Mouse (Mus musculus) left cerebral cortex, adult 9 months (tissue): ENCODE data around the gene Ppm1n.
A peak's percentile ranks its signal among the peaks of the same experiment; 100 is the strongest.

Experiments used
- DNase-seq, 2 experiments: peaks; one replicate each; pipeline ENCODE4 v3.0.0; 2022; ENCODE audit warnings: low spot score in 2 of 2

Gene Ppm1n

DNA sequence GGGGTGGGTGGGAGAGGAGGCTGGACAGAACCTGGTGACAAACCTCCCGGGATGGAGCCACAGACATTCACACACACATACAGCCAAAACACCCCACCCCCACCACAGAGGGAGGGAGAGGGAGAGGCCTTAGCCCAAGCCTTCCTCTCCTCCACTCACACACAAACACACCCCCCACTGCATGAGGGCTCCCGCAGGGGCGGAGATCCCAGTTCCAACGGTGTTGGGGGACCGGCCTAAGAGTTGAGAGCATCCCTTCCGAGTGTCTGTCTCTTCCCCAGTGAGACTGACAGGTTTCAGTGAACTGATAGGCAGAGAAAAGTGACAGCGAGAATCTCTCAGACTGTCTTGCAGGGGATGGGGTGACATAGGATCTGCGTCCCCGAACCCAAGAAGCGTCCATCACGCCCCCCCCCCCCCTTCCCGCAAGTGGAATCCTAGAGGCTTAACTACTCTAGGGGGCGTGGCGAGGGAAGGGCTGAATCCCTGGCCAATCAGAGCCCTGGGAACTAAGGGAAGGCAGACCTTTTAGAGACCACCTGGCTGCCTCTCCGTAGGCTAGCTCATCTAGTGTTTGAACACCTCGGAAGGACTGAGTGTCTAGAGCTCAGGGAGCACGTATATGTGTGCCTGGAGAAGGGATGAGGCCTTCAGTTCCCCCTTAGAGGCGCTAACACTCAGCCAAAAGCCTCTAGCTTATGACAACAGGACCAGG lies 28.0 kb upstream of the Ppm1n start:
- peak; percentile 72 to 82 for DNase-seq

DNA sequence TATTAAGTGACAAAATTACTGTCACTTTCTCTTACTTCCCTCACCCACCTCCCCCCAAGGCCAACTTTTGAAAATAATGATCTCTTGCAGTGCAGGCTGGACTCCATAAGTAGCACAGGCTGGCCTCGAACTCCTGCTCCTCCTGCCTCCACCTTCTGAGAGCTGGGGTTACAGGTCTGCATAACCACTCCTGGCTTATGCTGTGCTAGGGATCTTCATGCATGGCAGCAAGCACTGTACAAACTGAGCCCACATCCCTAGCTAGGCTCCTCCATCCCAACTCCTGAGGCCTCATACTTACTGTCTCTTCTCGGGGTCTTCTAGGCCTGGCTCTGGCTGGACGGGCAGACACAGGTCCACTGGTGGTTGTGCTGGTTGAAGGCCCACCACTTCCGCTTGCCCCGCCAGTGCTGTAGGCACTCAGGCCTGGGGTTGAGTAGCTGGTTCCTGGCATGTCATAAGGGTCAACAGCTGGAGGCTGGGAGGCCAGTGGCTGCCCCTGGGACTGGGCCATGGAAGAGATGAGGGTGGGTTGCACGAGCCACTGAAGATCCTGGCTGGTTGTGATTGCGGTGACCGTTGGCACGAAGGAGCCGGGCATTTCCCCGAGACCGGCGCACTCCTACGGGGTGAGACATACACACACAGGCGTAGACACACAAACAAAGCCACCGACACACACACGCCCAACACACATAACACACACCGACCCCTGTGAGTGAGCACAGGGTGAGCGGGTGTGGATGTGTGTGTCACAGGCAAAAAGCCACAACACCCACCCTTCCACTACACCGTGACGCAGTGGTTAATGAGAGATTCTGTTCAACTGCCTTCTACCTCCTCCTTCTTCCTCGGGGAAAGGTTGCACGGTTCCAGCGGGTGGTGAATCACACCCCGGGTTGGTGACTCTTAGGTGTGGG lies 27.2 kb upstream of the Ppm1n start:
- no peak for DNase-seq

DNA sequence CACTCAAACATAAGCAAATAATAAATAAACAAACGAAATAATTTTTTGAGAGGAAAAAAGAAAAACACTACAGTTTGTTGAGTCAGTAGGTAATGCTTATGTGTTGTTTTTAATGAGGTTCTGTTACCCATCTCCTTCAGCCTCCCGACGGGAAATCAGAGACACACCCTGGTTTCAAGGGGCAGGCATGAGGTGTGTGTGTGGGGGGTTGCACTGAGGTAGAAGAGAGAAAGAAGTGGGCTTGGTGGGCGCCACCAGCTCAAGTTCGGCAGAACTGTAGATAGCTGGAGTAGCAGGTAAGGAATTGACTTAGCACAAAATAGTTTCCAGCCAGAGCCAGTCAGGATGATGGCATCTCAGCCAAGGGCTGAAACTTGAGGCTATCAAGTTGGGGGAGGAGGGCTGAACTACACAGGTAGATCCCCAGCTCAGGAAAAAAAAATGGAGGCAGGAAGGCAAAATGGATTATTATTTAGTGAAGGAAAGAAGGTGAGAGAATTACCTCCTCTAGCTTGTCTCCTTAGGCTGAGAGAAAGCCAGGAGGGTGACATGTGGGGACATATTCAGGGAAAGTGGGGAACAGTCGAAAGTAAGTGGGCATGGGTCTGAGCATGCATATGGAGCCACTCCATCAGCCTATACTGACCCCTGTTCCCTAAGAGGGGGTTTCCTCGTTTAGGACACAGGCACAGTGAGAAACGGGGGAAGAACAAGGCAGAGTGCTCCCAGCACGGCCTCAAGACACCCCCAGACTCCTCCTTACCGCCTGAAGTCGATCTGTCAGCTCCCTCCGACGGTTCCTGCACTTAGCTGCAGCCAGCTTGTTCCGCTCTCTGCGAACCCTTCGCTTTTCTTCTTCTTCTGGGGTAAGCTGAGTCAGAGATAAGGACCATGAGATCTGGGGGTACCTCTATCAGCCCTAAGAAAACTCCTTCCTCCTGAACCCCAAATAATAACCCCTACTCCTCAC lies 26.2 kb upstream of the Ppm1n start:
- no peak for DNase-seq

DNA sequence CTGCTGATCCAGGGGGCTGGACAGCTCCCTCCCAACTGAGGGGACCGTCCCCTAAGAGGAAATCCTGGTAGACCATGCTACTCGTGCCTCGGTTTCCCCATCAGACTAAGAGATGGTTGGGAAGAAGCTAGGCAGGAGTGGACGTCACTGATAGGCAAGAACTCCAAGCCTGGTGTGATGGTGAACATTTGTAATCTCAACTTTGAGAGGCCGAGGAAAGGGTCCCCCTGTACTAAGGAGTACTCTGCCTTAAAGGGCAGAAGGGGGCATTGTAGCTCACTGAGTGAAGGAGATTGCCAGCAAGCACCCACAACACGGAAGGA lies 25.5 kb upstream of the Ppm1n start:
- DNase-seq = no peak

DNA sequence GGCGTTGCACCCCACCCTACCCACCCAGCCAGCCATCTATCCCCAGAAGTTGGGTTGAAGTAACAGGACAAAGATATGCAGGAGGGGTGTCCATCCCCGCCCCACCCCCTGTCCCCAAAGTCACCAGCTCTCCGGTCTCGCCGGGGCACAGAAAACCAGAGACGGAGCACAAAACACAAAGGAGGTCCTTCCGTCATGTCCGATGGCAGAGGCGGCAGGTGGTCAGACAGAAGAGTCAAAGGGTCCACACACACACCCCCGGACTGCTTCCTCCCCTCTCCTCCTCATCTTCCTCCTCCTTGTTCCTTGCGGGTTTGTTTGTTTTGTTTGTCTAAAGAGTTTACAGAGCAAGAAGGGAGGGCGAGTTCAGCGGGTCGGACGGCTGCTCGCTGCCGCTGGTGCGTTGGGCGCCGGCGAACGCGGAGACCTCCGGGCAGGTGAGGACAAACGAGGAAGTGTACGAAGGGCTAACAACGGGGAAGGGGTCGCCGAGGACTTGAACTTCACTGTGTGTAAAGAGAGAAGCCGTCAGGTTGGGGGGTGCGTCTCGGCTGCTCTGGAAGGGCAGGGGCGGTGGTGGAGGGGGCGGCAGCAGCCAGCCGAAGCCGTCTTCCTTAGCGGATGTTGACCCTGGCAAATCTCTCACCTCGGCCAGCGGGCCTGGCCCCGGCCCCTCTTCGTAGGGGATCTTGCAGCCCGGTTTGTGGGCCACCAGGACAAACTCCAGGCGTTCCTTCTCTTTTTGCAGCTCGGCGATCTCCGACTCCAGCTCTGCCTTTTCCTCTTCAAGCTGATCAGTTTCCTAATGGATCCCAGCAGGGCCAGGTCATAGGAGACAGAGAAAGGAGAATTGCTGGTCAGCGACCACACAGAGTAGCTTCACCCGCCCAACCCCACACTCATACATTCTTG lies 24.9 kb upstream of the Ppm1n start:
- no peak for DNase-seq

DNA sequence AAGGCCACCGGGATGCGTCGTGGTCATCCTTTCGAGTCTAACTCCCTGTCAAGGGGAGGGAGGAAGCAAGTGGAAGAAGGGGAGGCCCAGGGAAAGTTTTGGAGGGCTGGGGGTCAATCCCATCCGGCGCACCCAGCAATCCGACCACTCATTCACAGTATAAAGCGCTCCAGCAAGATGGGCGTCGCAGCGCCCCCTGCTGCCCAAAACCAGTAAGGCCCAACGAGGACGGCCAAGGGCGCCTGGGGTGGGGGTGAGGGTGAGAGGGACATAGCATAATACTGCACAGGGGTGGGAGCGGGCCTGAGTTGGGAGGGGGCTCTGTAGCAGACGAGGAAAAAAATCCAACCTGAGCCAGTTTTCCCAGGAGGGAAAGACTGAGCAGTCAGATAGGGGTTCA lies 23.9 kb upstream of the Ppm1n start:
- DNase-seq = peak in 1 of 2 experiments; percentile 74

DNA sequence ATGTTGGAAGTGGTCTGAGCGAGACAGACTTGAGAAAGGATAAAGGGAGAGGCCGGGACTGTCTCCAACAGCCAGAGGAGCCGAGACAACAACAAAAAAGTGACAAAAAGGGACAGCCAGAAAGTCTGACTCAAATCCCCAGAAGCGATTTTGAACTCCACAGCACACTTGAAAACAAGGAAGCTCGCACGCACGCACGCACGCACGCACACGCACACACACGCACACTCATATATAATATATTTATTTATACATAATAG lies 23.1 kb upstream of the Ppm1n start:
- DNase-seq = no peak

DNA sequence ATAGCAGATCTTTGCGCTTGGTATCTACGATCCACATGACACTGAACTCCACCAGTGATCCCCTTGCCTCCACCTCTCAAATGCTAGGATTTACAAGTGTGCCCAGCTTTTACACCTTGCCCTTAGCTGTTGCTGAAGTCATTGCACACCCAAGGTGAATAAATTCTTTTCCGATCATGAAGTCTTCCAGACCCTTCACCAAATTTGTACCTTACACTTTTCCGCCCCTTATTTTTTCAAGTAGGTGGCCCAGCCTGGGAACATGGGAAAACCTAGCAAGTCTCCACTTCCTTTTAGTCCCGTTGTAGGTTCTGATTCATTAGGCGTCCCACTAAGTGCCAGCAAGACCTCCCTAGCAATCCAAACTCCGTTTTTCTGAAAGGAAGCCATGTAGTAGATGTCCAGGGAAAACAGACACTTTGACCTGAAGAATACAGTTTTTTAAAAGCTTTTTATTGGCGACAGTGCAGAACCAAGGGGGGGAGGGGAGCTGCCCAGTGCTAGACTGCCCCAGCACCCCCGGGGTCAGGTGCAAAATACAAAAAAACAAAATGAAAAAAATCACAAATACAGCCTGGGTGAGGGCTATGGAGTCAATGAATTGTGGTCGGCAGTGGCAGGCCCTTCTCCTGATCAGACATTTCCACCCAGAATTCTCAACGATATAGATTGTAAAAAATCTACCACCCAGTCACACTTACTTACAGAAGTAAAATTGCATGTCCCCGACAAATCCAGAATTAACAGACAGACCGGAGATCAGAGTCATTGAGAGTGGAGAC lies 22.6 kb upstream of the Ppm1n start:
- DNase-seq = no peak

DNA sequence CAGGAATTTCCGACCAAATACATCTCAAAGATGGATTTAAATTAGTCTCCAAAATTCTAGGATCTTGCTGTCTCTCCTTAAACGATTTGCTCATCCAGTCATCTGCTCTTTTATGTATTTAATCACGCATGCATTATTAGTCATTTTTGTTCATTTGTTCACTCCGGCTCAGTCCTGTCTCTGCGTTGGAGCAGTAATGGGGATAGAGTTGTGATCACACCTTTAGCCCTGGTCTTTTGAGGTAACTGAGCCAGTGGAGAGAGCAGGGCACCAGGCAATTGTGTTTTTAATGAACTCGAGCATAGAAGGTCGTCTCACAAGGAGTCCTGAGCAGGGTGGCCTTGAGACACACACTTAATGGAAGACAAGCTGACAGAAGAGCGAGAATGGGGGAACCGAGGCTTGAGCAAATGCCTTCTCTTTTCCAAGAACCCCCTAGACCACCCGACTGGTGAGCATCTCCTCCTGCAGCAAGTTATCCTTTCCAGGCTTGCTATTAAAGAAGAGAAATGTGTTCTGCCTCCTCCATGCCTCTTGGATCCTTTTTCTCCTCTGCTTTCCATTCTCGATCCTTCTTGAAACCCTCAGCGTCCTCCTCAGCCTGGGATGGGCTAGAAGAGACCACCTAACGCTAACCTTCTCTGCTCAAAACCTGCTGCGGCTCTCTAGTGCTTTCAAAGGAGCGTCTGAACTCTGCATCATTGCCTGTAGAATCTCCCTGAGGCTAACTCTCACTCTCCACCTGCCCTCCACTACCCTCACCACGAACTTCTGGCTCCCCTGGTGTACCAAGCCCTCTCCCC lies 21.8 kb upstream of the Ppm1n start:
- no peak for DNase-seq

DNA sequence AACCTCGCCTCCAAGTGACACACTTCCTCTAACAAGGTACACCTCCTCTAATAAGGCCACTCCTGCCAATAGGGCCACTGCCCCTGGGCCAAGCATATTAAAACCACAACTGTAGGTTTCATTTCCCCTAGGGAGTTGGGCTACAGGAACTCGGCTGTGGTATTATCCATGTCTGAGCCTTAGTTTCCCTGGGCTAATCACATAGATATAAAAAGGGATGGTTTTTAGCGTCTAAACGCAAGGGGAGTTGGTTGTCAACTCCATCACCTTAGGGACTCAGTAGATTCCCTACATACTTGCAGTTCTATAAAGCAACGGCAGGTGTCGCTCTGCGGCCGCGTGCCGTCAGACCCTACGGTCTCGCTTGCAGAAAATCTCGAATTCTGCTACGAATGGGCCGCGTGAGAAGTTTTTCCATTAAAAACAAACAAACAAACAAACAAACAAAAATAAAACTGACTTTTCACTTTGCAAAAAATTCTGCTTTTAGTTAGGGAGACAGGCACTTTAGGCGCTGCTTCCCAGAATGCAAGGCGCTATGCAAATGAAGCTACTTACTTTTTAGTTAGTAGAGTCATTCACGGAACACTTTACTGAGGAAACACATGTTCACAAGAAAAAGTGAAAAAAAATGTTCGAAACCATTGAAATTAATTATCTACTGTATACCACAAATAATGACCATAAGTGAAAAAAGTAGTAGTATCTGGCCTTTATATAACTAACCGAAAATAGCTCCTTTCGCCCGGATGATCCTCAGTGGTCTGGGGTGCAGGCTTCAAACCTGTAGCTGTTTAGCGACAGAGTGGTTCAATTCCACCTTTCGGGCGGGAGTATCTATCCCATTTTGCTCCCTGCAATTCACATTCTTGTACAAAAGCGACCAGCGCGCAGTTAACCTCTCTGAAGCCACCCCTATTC lies 20.9 kb upstream of the Ppm1n start:
- peak in 1 of 2 experiments; percentile 79 for DNase-seq

DNA sequence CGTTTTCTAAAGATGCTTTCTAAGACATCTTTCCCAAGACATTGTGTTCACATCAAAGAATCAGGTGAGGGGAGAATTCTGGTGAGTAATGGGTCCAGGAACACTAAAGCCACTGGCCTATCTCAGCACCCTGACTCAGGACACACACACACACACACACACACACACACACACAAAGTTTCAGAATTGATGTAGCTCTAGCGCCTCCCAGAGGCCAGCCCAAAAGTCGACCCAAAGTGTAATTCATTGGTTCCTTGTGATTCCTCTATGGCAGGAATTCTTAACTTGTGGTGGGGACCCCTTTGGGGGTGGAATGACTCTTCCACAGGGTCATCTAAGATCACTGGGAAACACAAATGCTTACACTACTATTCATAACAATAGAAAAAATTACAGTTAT lies 19.3 kb upstream of the Ppm1n start:
- no peak for DNase-seq

DNA sequence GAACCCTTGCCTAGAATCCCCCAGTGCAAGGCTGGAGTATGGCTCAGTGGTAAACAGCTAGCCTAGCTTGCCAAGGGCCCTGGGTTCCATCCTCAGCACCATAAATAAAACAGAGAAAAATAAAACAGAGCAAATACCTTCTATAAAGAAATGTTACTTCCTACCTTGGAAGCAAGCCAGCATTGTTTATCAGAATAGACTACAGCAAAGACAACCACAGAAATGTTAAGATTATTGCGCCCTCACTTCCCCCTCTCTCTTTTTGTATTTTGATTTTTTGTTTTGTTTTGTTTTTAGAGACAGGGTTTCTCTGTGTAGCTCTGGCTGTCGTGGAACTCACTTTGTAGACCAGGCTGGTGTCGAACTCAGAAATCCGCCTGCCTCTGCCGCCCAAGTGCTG lies 17.9 kb upstream of the Ppm1n start:
- no peak for DNase-seq

DNA sequence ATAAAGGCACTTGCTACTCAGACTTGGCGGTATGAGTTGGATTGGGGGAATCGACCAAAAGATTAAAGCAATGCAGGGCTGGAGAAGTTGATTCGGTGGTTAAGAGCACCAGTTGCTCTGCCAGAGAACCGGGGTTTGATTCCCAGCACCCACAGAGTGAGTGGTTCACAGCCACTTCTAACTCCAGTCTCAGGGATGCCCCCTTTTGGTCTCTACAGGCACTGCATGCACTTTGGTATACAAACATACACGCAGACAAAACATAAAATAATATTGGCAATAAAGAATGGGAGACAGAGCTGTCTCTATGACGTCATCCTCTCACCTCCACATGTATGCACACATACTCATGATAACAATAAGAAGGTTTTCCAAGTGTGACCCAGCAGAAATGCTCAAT lies 17.2 kb upstream of the Ppm1n start:
- DNase-seq = no peak

DNA sequence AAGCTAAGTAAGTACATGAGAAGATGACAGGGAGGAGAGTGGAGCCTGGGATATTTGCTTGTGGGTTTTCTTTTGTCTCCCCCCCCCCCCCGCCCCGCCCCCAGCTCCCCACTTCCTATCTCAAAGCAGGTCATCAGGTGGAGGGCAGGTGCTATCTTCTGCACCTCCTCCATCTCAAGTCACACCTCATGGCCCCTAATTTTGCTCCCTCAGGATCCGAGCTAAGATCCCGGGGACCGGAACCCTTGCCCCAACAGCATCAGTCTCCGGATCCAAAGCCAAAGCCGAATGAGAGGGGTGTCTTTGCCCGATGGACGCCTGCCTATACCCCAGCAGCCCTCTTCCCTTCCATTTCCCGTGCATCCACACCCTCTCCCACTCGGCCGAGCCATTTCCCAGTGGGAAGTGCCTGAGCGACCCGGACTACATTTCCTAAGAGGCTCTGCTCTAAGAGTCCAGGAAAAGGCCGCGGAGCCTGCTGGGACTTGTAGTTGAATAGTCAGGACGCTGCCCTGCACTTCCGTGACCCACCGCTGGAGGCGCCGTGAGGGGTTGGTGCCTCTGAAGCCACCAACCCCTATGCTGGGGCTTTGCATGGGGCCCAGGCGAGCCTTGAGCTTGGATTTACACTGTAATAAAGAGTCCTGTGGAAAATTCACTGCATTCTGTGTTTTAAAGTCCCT lies 15.8 kb upstream of the Ppm1n start:
- peak; percentile 74 to 98 for DNase-seq

DNA sequence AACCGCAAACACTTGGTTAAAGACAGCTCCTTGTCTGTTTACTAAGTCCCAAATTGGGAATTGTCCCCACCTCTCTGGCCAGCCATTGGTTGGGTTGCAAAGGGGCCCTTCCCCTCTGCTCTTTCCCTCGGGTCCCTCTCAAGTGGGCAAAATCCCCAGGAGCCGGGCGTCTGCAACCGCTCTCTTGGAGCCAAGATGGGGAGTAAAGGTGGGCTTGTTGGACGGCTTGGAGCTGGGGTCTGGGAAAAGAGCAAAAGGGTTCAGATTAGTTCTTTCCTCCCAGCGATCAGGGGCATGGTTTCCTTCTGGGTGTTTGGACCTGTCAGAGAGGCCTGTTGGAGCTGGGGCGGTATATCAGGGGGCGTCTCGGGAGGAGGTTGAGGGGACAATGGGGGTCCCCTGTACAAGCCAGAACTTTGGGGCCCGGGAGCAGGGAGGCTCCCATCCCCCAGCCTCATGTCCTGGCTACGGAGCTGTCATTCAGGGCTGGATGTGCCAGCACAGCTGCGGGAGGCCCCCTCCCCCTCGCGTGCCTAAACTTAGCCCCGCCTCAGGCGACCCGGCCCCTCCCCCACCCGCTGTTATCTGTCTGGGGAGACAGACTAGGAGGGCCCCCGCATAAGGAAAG lies 11.2 kb upstream of the Ppm1n start:
- no peak for DNase-seq

DNA sequence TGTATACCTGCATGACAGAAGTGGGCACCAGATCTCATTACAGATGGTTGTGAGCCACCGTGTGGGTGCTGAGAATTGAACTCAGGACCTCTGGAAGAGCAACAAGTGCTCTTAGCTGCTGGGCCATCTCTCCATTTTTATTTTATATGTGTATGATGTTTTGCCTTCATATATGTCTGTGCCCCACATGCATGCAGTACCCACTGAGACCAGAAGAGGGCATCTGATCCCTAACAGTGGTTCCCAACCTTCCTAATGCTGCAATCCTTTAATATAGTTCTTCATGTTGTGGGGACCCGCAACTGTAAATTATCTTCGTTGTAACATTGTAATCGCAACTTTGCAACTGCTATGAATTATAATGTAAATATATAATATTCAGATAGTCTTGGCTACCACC lies 4.9 kb upstream of the Ppm1n start:
- peak in 1 of 2 experiments; percentile 63 for DNase-seq

DNA sequence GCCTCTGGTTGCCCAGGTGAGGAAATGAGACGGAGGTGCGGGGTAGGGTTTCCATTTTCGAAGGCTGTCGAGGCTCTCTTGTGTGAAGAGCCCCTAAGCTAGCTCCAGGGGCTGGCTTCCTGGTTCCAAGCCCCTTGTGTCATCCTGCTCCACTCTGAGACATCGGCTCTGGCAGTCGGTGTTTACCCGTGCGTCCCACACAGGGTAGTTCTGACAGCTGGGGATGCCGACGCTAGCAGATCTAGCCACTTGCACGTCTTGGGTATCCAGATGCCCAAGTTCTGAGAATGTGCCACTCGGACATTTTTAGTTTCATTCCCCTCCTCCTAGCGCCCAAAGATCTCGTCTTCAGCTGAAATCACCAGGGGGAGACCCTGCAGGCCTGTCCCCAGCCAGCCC lies 3.5 kb upstream of the Ppm1n start:
- DNase-seq = peak in 1 of 2 experiments; percentile 49
